Mouse (Mus musculus) neutrophil, adult 5-6 weeks (primary cell): ENCODE results near the gene Slc24a2. TPM values are rescaled to one million over a fixed set of nuclear protein-coding genes. Genes with fewer than 3 reads are reported as not detected.

Experiments
- ATAC-seq: fragments of 151-379, 151-347 bp; 2 replicates; pipeline ENCODE4 v1.8.0; 2017; ENCODE audit warnings: mild to moderate bottlenecking, moderate TSS enrichment; ENCODE audit not compliant: insufficient number of reproducible peaks, poor library complexity, low FRiP score, severe bottlenecking; ENCODE audit errors: extremely low read depth
- total RNA-seq: library from RNA; stranded (forward); fragments of 200-1000 nt; gene quantifications from 2 replicates; pipeline ENCODE4 v1.2.3, GENCODE M21; 2017

Slc24a2 gene
- not detected in 2 replicates for total RNA-seq

DNA sequence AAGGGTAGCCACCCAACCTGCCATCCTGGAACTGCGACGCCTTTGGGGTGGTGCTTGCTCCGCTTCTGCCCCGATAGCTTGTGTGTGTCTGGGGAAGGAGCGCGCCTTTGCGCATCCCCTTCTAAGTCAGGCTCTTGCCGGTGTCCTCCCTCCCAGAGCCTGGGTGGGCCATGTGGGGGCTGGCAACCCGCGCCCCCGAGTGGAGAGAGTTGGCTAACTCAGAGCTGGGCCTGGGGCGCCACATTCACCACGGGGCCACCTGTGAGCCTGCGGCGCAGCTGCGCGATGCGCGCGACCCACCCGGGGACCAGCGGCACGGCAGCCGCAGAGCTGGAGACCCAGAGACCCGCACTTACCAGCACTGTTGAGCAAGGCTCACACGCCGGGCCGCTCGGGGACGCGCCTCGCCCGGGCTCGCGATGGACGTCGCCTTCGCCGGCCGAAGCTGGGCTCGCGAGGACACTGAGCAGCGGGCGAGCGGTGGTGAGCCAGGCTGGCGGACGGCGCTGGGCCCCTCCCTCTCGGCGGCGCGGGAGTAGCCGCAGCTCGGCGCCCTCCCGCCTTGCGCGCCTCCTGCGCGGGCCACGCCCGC is at the start of gene Slc24a2:
TSS of gene Slc24a2 (minus strand) at position 518 of the 592 bp plus-strand sequence.
- ATAC-seq, result no peak

DNA sequence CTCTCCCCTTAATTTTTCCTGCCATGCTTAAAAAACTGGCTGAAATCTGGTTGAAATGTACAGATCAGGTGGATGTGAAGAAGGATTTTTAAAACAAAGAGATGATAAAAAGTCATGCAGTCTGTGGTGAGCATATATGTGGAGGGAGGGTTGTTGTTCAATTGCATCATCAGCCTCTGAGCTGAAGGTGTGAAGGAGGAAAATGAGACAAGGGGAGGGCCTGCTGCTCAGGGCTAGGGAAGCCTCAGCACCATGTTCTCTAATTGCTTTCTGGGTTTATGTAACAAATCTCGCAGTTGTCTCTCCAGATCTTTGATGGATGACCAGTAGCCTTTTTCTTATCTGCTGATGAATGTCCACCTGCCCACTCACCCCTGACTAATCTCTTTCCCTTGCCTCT is 44.5 kb upstream of the Slc24a2 start:
- ATAC-seq, result no peak

DNA sequence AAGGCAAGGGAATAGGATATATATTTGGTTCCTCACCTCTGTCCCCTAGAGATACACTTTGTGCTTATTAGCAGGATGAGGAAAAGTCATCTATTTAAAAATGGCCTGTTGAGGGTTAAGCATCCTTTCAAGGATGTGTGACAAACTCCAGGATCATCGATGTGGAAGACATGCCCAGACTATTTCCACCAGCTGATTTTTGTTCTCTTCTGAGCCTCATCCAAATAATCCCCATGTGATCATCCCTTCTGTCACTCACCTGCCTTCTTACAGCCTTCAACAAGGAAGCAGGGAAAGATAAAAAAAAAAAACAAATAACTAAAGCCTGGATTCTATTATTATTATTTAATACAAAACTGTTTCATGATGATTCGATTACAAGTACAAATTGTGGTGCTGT is 44.0 kb upstream of the Slc24a2 start:
- ATAC-seq, result no peak

- ATAC-seq, result no peak
Measured at GRCm38 (mm10) chr4:87273476-87273875, 43.2 kb upstream of the Slc24a2 start.

DNA sequence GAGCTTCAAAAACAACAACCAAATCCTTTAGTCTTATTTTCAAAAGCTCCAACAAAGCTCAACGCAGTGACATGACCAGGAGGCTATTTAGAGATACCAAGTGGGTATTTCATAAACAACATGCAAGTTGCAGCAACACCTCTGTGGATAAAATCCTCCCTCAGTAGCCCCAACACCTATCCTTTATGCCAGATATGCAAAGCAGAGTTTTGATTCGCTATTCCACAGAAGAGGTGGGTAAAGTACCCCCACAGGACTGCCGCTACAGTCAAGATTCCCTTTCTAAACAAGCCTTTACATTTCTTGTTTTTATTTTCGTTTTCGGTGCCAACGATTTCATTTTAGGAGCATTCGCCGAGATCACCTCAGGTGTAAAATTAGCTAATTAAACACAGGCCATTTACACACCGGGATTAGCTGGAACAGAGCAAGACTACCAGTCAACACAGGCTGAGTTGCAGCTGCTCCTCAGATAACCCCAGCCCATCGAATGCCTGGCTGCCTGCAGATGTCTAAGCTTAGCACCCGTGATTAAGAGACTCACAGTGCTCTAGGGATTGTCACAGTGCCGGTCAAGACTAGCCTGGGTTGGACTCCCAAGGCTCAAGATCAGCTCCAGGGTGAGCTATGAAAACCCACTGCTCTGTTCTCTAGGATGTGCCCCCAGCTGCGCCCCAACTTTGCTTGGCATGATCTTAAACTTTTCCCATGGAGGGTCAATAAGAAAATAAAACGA is 885 bp downstream of the Slc24a2 start:
- no peak for ATAC-seq

- ATAC-seq, result no peak
Measured at GRCm38 (mm10) chr4:87221586-87221985, 8.7 kb downstream of the Slc24a2 start.

- no peak for ATAC-seq
Measured at GRCm38 (mm10) chr4:87218196-87218595, 12.1 kb downstream of the Slc24a2 start.

- no peak for ATAC-seq
Measured at GRCm38 (mm10) chr4:87211344-87211978, 18.8 kb downstream of the Slc24a2 start.

- ATAC-seq, result no peak
Measured at GRCm38 (mm10) chr4:87210533-87210932, 19.7 kb downstream of the Slc24a2 start.

GRCm38 (mm10) chr4:87202081-87202480 is 28.2 kb downstream of the Slc24a2 start:
- ATAC-seq, result no peak

DNA sequence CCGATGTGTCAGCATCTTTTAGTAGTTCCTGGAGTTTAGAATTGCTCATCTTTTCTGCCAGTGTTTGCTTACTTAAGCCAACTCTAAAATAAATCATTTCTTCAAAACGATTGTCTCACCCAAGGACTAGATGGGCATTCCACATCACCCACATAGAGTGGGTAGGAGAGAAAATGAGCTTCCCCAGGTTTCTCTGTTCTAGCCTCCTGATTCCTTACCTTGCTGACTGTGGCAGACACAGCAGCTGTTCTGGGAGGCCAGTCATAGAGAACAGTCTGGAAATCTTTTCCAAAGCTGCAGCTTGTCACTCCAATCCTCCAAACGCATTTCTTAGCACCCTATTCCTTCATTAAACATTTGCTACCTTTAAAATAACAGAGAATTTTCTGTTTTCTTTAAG is 29.0 kb downstream of the Slc24a2 start:
- ATAC-seq, result no peak

DNA sequence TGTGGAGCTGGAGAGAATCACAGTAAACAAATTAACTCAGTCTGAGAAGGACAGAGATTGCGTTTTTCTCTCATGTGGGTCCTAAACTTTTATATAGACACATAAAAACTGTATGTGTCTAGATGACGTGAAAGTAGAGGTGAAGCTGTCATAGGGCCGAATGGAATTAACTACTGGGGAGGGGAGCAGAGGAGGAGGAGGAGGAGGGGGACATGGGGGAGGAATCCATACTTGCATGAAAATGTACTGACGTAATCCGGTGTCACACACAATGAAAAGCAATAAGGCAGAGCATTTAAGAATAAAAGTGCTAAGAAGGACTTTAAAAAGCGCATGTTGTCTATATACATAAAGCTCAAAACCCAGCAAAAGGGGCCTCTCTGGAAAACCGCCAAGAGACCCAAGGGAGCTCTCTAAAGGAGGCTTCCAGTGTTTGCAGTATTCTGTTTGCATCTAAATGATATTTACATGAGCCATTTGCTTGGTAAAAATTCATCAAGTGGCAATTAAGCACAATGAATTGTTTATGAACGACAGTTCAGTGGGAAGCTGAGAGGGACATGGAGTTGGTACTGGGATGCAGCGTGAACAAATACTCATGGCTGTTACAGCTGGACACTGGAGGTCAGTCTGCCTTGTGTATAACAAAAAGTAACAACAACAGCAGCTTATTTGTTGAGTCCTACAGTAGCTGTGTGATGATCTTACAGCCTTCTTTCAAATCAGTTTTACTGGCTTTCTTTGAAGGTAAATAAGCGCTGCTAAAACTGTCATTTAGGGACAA is 45.9 kb downstream of the Slc24a2 start:
- ATAC-seq, result no peak

GRCm38 (mm10) chr4:87177116-87177515 is 53.2 kb downstream of the Slc24a2 start:
- no peak for ATAC-seq

DNA sequence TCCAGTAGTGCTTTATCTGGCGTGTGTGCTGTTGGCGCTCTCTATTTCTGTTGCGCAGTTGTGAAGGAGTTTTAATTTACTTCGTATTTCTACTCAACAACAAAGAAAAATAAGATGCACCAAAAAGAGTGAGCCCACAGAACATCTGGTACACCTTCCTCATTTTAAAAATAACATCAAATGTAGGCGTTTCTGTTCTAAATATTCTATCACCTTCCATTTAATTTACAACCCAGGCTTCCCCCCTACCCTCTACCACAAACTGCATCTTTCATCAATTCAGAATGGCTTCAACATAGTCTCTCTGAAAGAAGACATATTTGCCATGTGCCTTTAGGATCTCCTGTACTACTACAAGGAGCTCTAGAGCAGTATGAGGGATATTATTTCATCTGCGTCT is 66.3 kb downstream of the Slc24a2 start:
- no peak for ATAC-seq

DNA sequence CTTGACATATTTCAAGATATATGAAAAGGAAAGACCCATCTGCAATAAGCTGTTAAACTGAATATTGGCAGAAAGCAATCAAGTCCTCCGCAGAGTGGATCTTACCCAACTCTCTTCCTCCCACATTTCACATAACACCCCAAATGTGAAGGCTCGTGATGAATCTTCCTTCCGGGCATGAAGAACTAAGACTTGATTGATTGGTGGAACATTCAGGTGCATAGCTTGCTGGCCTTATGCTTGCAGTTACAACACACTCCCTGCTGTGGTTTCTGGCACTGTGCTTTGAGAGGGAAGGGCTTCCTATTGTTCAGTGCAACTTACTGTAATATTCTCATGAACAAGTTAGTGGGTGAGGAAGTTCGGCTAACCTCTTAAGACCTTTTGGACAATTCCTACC is 72.2 kb downstream of the Slc24a2 start:
- ATAC-seq, result no peak

DNA sequence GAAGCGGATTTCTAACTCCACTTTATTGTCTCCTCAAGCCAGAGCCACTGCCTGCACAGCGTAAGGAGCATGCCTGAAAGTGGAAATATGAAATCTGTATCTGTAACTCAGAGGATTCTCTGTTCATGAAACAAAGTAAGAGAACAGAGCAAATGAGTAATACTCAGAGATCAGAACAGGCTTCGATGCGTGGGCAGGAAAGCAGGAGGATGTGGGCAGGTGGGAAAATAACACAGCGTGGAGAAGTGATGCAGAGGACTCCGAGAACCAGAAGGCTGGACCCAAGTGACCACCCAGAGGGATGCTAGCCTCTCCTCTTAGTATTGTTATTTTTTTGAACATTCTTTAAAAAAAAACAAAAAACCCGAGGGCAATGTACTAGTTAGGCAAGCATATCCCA is 78.3 kb downstream of the Slc24a2 start:
- no peak for ATAC-seq

- ATAC-seq, result no peak
Measured at GRCm38 (mm10) chr4:87149584-87149983, 80.7 kb downstream of the Slc24a2 start.

DNA sequence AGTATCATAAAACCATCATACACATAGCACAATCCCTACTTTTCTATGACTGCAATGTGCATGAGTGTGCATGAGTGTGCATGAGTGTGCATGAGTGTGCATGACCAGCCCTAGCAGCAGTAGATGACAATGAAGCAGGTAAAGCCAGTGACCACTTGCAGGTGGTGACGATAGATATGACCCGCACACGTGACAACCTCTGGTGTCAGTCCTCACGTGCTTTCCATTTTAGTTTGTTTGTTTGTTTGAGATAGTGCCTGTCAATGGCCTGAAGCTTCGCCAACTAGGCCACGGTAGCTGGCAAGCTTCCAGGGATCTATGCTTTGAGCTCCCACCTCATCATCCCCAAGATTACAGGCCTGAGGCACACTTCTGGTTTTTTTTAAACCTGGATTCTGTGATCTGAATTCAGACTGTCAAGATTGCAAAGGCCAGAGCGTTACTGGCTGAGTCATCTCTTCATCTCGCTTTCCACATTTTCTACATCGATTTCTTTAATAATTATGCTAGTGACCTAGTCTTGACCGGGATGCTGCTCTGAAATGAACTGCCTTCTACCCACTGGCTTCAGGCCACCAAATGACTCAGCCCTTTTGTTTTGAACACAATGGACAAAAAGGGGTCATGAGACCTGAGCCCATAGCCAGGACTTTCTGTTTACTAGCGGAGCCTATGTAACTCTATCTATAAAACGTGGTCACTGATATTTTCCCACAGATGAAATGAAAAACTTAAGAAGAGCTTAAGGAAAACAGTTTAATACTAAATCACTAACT is 88.5 kb downstream of the Slc24a2 start:
- no peak for ATAC-seq

DNA sequence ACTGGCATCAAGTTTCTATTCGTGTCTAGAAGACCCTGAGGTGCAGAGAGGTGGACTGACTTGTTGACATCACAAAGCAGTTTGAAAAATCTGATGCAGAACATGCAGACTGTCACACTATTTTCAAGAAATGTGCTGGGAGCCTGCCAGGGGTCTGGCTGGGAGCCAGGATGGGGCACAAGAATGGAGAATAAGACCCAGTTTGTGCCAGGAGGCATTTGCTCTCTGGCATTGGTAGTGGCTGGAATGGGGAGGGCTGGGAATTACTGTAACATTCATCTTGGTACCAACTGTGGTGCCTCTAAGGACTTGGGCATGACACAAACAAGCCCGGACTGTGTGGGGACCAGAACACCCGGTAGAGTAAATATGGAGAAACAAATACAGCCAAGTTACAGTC is 89.4 kb downstream of the Slc24a2 start:
- no peak for ATAC-seq
